Mouse (Mus musculus) bone marrow macrophage, adult 2 months (primary cell): Measurements from ENCODE around the gene Nfix. TPM values are rescaled to one million over a fixed set of nuclear protein-coding genes. Genes with fewer than 3 reads are reported as not detected.

Experiments used
- H3K27ac ChIP-seq: 2 replicates; pipeline ENCODE4 v1.5.1; 2012; ENCODE audit warnings: low read depth, low read length; ENCODE audit not compliant: insufficient read depth
- H3K4me1 ChIP-seq: 2 replicates; pipeline ENCODE4 v1.6.1; 2012; ENCODE audit warnings: low read length; ENCODE audit not compliant: control insufficient read depth, insufficient read depth
- H3K4me3 ChIP-seq: 2 replicates; pipeline ENCODE4 v1.5.1; 2012; ENCODE audit warnings: mild to moderate bottlenecking, low read length, moderate library complexity; ENCODE audit not compliant: insufficient read depth
- CTCF ChIP-seq: IDR thresholded peaks from 2 replicates; pipeline ENCODE4 v1.5.1; 2012; ENCODE audit warnings: low read depth, mild to moderate bottlenecking, low read length, moderate library complexity
- POLR2A ChIP-seq: IDR thresholded peaks from 2 replicates; pipeline ENCODE4 v1.6.1; 2012; ENCODE audit warnings: mild to moderate bottlenecking, low read depth, low read length, borderline replicate concordance
- polyA plus RNA-seq: library from polyadenylated mRNA; stranded (reverse); fragments of >200 nt; gene quantifications from 2 replicates; pipeline ENCODE4 v1.2.4, GENCODE M21; 2012; ENCODE audit not compliant: missing spikeins, insufficient read depth, insufficient read length

The Nfix gene
- polyA plus RNA-seq, 1 experiment: 12.5 TPM

GRCm38 (mm10) chr8:84657203-84657602, 142.9 kb downstream of the Nfix start:
- TF ChIP-seq CTCF (no peak), POLR2A (no peak)
- Histone ChIP-seq H3K27ac (no peak overlapping the region), H3K4me1 (peaks cover 19% of the 10 kb centered on the region), H3K4me3 (peak overlapping the region; percentile 46; the same call in 1 of the 2 replicates)

- no peak for TF ChIP-seq POLR2A
- TF ChIP-seq CTCF: no peak
Observed at GRCm38 (mm10) chr8:84656641-84657126, 143.5 kb downstream of the Nfix start.

GRCm38 (mm10) chr8:84656191-84656525, 144.0 kb downstream of the Nfix start:
- TF ChIP-seq POLR2A: no peak
- TF ChIP-seq CTCF: no peak
- peaks cover 19% of the 10 kb centered on the region for H3K4me1 ChIP-seq
- 0 out of 2 replicates have a peak overlapping the region, but pooled peaks have one; percentile 22 for H3K27ac ChIP-seq
- H3K4me3 ChIP-seq: peak overlapping the region; percentile 46; the same call in 1 of the 2 replicates

More at GRCm38 (mm10) chr8:84656641-84657126, 143.5 kb downstream of the Nfix start:
- Histone ChIP-seq H3K27ac (peak overlapping the region; percentile 22), H3K4me3 (peak overlapping the region; percentile 46), H3K4me1 (peaks cover 19% of the 10 kb centered on the region)

- Histone ChIP-seq H3K27ac (no peak overlapping the region), H3K4me1 (peaks cover 19% of the 10 kb centered on the region), H3K4me3 (no peak overlapping the region)
- no peak for TF ChIP-seq CTCF
- no peak for TF ChIP-seq POLR2A
Observed at GRCm38 (mm10) chr8:84655336-84656190, 144.6 kb downstream of the Nfix start.

- no peak for TF ChIP-seq CTCF
- no peak for TF ChIP-seq POLR2A
- H3K4me3 ChIP-seq: no peak overlapping the region
- peaks cover 17% of the 10 kb centered on the region for H3K4me1 ChIP-seq
- H3K27ac ChIP-seq: no peak overlapping the region
Observed at GRCm38 (mm10) chr8:84654597-84654996, 145.5 kb downstream of the Nfix start.

GRCm38 (mm10) chr8:84653092-84653631, 147.0 kb downstream of the Nfix start:
- Histone ChIP-seq H3K4me1 (peaks cover 15% of the 10 kb centered on the region), H3K27ac (no peak overlapping the region), H3K4me3 (no peak overlapping the region)
- no peak for TF ChIP-seq POLR2A
- no peak for TF ChIP-seq CTCF

GRCm38 (mm10) chr8:84650213-84650612, 149.9 kb downstream of the Nfix start:
- Histone ChIP-seq H3K27ac (no peak overlapping the region), H3K4me1 (peaks cover 3% of the 10 kb centered on the region; the same call in 1 of the 2 replicates), H3K4me3 (no peak overlapping the region)
- TF ChIP-seq POLR2A (no peak), CTCF (no peak)

Other genes starting within 250 kb of the Nfix start
- gene Ier2, start 137.5 kb downstream of the Nfix start, polyA plus RNA-seq: 23.3 and 24.7 TPM in 2 replicates
- 46.8 and 58.4 TPM in 2 replicates for gene Trmt1, start 114.0 kb downstream of the Nfix start, polyA plus RNA-seq
- 30.8 and 35.2 TPM in 2 replicates for gene Nacc1, start 112.5 kb downstream of the Nfix start, polyA plus RNA-seq
- 91.9 and 102 TPM in 2 replicates for gene Lyl1, start 98.9 kb downstream of the Nfix start, polyA plus RNA-seq
- 1.0 and 1.1 TPM in 2 replicates for gene G430095P16Rik, start 77.3 kb downstream of the Nfix start, polyA plus RNA-seq
- gene Dand5, start 22.5 kb upstream of the Nfix start, polyA plus RNA-seq: 3.3 and 5.4 TPM in 2 replicates
- gene Gadd45gip1, start 31.2 kb upstream of the Nfix start, polyA plus RNA-seq: 12.7 and 13.9 TPM in 2 replicates
- gene Rad23a, start 40.3 kb upstream of the Nfix start, polyA plus RNA-seq: 49.1 and 54.0 TPM in 2 replicates
- gene Calr, start 46.6 kb upstream of the Nfix start, polyA plus RNA-seq: 674 and 696 TPM in 2 replicates
- gene Farsa, start 56.6 kb upstream of the Nfix start, polyA plus RNA-seq: 23.1 and 30.5 TPM in 2 replicates
- gene Syce2, start 71.8 kb upstream of the Nfix start, polyA plus RNA-seq: 19.4 and 19.6 TPM in 2 replicates
- gene Gcdh, start 93.6 kb upstream of the Nfix start, polyA plus RNA-seq: 13.4 and 17.6 TPM in 2 replicates
- not detected in 2 replicates for gene Klf1, start 101.6 kb upstream of the Nfix start, polyA plus RNA-seq
- 109 and 119 TPM in 2 replicates for gene Dnase2a, start 108.2 kb upstream of the Nfix start, polyA plus RNA-seq
- gene Mast1, start 137.0 kb upstream of the Nfix start, polyA plus RNA-seq: 0.28 and 0.42 TPM in 2 replicates
- not detected in 2 replicates for gene Rtbdn, start 146.6 kb upstream of the Nfix start, polyA plus RNA-seq
- not detected in 2 replicates for gene Gm49661, start 169.1 kb upstream of the Nfix start, polyA plus RNA-seq
- 267 and 279 TPM in 2 replicates for gene Prdx2, start 169.2 kb upstream of the Nfix start, polyA plus RNA-seq
- 39.8 and 40.7 TPM in 2 replicates for gene Rnaseh2a, start 169.4 kb upstream of the Nfix start, polyA plus RNA-seq
- gene Junb, start 178.4 kb upstream of the Nfix start, polyA plus RNA-seq: 71.1 and 80.8 TPM in 2 replicates
- gene Hook2, start 190.3 kb upstream of the Nfix start, polyA plus RNA-seq: 14.5 and 17.4 TPM in 2 replicates
- not detected in 2 replicates for gene Best2, start 214.2 kb upstream of the Nfix start, polyA plus RNA-seq
- gene Asna1, start 224.9 kb upstream of the Nfix start, polyA plus RNA-seq: 74.5 and 75.3 TPM in 2 replicates
- 145 and 177 TPM in 2 replicates for gene Trir, start 226.5 kb upstream of the Nfix start, polyA plus RNA-seq
- 34.0 and 44.4 TPM in 2 replicates for gene Tnpo2, start 236.6 kb upstream of the Nfix start, polyA plus RNA-seq